Mouse (Mus musculus): ENCODE measurements around the gene Nipsnap3a. TPM values are rescaled to one million over a fixed set of nuclear protein-coding genes. Genes with fewer than 3 reads are reported as not detected.

The Nipsnap3a gene
- polyA plus RNA-seq, 1 experiment from 2014 or later: not detected

DNA sequence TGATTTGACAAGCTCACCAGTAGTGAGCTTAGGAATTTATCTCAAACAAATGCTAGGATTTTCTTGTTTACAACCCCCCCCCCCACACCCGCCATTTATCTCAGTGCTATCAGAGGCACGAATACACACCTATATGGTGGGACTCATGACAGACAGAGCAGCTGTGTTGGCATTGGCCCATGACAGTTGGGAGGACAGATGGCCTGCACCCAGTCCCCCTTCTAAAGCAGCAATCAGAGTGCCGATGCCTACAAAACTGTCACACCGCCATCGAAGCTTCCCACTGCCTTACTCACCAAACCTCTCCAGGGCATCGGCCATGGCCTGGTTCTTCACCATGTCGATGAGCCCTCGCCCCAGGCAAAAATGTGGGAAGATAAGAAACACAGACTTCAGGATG lies 54.7 kb downstream of the Nipsnap3a start:
- H3K4me1 ChIP-seq (ENCODE audit: control insufficient read depth, insufficient read depth, low read length): no peaks in the 10 kb centered on the region
- H3K36me3 ChIP-seq (ENCODE audit: control insufficient read depth, insufficient read depth, low read length): no peaks in the 10 kb centered on the region
- 85% methylated on average over 8 of the region's 8 CpGs for WGBS
- no peak overlapping the region for H3K27ac ChIP-seq (ENCODE audit: low read length)
- no peak overlapping the region for H3K4me3 ChIP-seq (ENCODE audit: low read length)
- no peak overlapping the region for H3K4me2 ChIP-seq (ENCODE audit: low read depth, low read length)
- no peak for ATAC-seq
- no peaks in the 10 kb centered on the region for H3K9me3 ChIP-seq (ENCODE audit: control insufficient read depth, low read length)
- H3K9ac ChIP-seq (ENCODE audit: low read depth, low read length): no peak overlapping the region
- H3K27me3 ChIP-seq (replicated peaks; ENCODE audit: control insufficient read depth, insufficient read depth, low read length): no peaks in the 10 kb centered on the region

DNA sequence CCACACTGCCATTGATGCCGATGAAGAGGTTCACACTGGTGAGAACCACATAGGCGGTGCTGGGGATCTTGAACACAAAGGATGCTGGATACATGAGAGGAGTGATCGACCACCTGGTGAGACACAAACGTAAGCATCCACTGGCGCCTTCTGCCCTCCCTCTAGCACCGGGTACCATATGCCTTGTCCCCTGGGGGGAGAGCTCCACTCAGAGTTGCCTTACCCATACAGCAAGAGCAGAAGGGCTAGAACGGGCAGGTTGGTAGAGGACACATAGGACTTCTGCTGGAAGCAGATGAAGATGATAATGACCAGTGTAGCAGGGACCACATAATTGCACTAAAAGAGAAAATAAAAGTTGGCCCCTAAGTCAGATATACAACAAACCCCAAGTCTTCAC lies 56.7 kb downstream of the Nipsnap3a start:
- Histone ChIP-seq H3K9ac (ENCODE audit: low read depth, low read length) (no peak overlapping the region), H3K4me2 (ENCODE audit: low read depth, low read length) (no peak overlapping the region), H3K4me3 (ENCODE audit: low read length) (no peak overlapping the region), H3K36me3 (ENCODE audit: control insufficient read depth, insufficient read depth, low read length) (no peaks in the 10 kb centered on the region), H3K27ac (ENCODE audit: low read length) (no peak overlapping the region), H3K27me3 (replicated peaks; ENCODE audit: control insufficient read depth, insufficient read depth, low read length) (no peaks in the 10 kb centered on the region), H3K9me3 (ENCODE audit: control insufficient read depth, low read length) (no peaks in the 10 kb centered on the region), H3K4me1 (ENCODE audit: control insufficient read depth, insufficient read depth, low read length) (no peaks in the 10 kb centered on the region)
- no peak for ATAC-seq
- 91% methylated on average over 7 of the region's 7 CpGs for WGBS

DNA sequence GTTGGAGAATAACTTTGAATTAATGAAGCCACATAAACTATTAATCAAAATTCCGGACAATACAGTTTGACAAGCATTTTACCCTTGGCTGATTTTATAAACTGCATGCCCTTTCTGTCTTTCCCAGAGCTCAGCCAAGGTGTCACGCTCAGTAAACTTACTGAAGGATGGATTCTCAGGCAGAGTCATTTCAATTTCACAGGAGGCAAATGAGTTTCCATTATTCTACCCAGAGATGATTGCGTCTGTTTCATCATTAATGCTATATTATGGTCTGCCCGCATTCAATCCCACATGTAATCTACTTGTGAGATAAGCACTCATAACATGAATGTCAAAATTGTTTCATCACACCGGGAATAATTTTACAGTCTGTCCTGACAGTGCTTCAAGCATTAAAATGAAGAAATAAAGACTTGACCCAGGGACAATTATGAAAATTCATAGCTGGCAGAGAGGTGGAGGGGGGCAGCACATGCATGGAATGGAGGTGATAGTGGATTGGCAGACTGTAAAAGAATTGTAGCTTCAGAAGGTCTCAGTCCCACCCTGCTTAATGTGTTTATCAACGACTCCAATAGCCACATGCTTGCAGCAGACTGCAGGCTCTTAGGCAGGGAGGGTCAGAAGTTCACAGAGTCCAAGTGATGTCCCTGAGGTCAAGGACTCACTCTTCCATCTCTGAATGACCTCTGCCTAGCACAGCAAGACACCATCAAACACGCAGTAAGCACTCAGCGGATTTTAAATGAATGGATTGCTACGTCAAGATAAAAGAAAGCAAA lies 57.4 kb downstream of the Nipsnap3a start:
- ATAC-seq: no peak
- Histone ChIP-seq H3K4me2 (ENCODE audit: low read depth, low read length) (no peak overlapping the region), H3K27me3 (replicated peaks; ENCODE audit: control insufficient read depth, insufficient read depth, low read length) (no peaks in the 10 kb centered on the region), H3K9ac (ENCODE audit: low read depth, low read length) (no peak overlapping the region), H3K27ac (ENCODE audit: low read length) (no peak overlapping the region), H3K4me3 (ENCODE audit: low read length) (no peak overlapping the region), H3K36me3 (ENCODE audit: control insufficient read depth, insufficient read depth, low read length) (no peaks in the 10 kb centered on the region), H3K9me3 (ENCODE audit: control insufficient read depth, low read length) (no peaks in the 10 kb centered on the region), H3K4me1 (ENCODE audit: control insufficient read depth, insufficient read depth, low read length) (no peaks in the 10 kb centered on the region)
- WGBS: 61% methylated on average over 9 of the region's 9 CpGs

Other genes with a start within 250 kb of the Nipsnap3a start
- not detected in 2 replicates for gene Olfr275, start 174.7 kb upstream of the Nipsnap3a start, polyA plus RNA-seq (2015; fragmentation: Nextera tagmentation; extraction: Ambion mirVana)
- not detected in 2 replicates for gene Olfr273, start 130.0 kb upstream of the Nipsnap3a start, polyA plus RNA-seq (2015; fragmentation: Nextera tagmentation; extraction: Ambion mirVana)
- not detected in 2 replicates for gene Olfr272, start 70.1 kb upstream of the Nipsnap3a start, polyA plus RNA-seq (2015; fragmentation: Nextera tagmentation; extraction: Ambion mirVana)
- gene Olfr270, start 24.7 kb upstream of the Nipsnap3a start, polyA plus RNA-seq (2015; fragmentation: Nextera tagmentation; extraction: Ambion mirVana): not detected in 2 replicates
- 146 and 162 TPM in 2 replicates for gene Nipsnap3b, start 22.6 kb downstream of the Nipsnap3a start, polyA plus RNA-seq (2015; fragmentation: Nextera tagmentation; extraction: Ambion mirVana)
- gene Abca1, start 170.6 kb downstream of the Nipsnap3a start, polyA plus RNA-seq (2015; fragmentation: Nextera tagmentation; extraction: Ambion mirVana): 2.3 and 2.4 TPM in 2 replicates

All from intestine, embryonic 16.5 days (tissue).